Mouse (Mus musculus) ES-E14 (cell line): ENCODE measurements around the gene Mob3b.

Experiments
- CHD2 ChIP-seq: IDR thresholded peaks from 2 replicates; pipeline ENCODE4 v1.6.1; 2014; ENCODE audit warnings: mild to moderate bottlenecking, low read depth, low read length, inconsistent platforms
- HCFC1 ChIP-seq: IDR thresholded peaks from 2 replicates; pipeline ENCODE4 v1.6.1; 2012; ENCODE audit warnings: low read length, inconsistent platforms, borderline replicate concordance; ENCODE audit not compliant: insufficient read depth
- MAFK ChIP-seq: IDR thresholded peaks from 2 replicates; pipeline ENCODE4 v1.6.1; 2014; ENCODE audit warnings: mild to moderate bottlenecking, low read depth, low read length, inconsistent platforms; ENCODE audit not compliant: insufficient read depth
- ZNF384 ChIP-seq: IDR thresholded peaks from 2 replicates; pipeline ENCODE4 v1.6.1; 2012; ENCODE audit warnings: low read depth, low read length, inconsistent platforms

DNA sequence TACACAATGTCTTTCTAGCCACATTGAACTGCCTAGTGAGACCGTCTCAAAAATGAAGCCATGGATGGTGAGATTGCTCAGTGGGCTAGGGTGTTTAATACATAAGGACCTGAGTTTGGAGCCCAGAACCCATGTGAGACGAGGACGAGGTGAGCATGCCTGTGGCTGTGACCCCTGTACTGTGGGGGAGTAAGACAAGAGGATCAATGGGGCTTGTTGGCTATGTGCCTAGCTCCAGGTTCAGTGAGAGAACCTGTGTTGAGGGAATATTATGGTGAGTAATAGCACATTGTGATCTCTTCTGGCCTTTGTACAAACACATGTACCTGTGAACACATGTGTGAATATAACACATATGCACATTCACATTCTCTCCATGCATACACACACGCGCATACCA, 116.4 kb downstream of the Mob3b start:
- TF ChIP-seq ZNF384 (no peak), MAFK (no peak), CHD2 (no peak), HCFC1 (no peak)
